Mouse (Mus musculus) midbrain, embryonic 11.5 days (tissue): Measurements from ENCODE around the gene Elavl3. TPM values are rescaled to one million over a fixed set of nuclear protein-coding genes. Genes with fewer than 3 reads are reported as not detected.

Source experiments
- polyA plus RNA-seq: library from polyadenylated mRNA; unstranded; fragments of >200 nt; fragmentation: Nextera tagmentation; extraction: Ambion mirVana; gene quantifications from 2 replicates; pipeline ENCODE4 v1.2.1, GENCODE M21; 2014

The Elavl3 gene
- polyA plus RNA-seq, 1 experiment from 2014 or later: 49.8 TPM

Other genes with a start within 250 kb of the Elavl3 start
- gene Angptl8, start 216.5 kb downstream of the Elavl3 start, polyA plus RNA-seq: 0.19 and 0.22 TPM in 2 replicates
- 15.1 and 15.9 TPM in 2 replicates for gene Dock6, start 199.4 kb downstream of the Elavl3 start, polyA plus RNA-seq
- 7.8 and 9.1 TPM in 2 replicates for gene Rab3d, start 133.8 kb downstream of the Elavl3 start, polyA plus RNA-seq
- gene Ccdc159, start 124.6 kb downstream of the Elavl3 start, polyA plus RNA-seq: 2.4 and 3.4 TPM in 2 replicates
- 30.6 and 35.7 TPM in 2 replicates for gene Tmem205, start 124.5 kb downstream of the Elavl3 start, polyA plus RNA-seq
- gene Plppr2, start 115.0 kb downstream of the Elavl3 start, polyA plus RNA-seq: 19.1 and 22.2 TPM in 2 replicates
- gene Swsap1, start 96.3 kb downstream of the Elavl3 start, polyA plus RNA-seq: 20.3 and 22.3 TPM in 2 replicates
- 3.4 and 5.2 TPM in 2 replicates for gene Epor, start 88.5 kb downstream of the Elavl3 start, polyA plus RNA-seq
- gene Rgl3, start 62.6 kb downstream of the Elavl3 start, polyA plus RNA-seq: 0.97 and 2.2 TPM in 2 replicates
- 4.7 and 6.3 TPM in 2 replicates for gene Ccdc151, start 49.4 kb downstream of the Elavl3 start, polyA plus RNA-seq
- 85.5 and 86.9 TPM in 2 replicates for gene Prkcsh, start 49.2 kb downstream of the Elavl3 start, polyA plus RNA-seq
- gene Gm49318, start 19.2 kb upstream of the Elavl3 start, polyA plus RNA-seq: not detected in 2 replicates
- gene Zfp653, start 19.4 kb upstream of the Elavl3 start, polyA plus RNA-seq: 7.6 and 7.9 TPM in 2 replicates
- gene Ecsit, start 33.4 kb upstream of the Elavl3 start, polyA plus RNA-seq: 31.2 and 31.5 TPM in 2 replicates
- 1.3 and 1.6 TPM in 2 replicates for gene Cnn1, start 47.2 kb upstream of the Elavl3 start, polyA plus RNA-seq
- gene Elof1, start 65.1 kb upstream of the Elavl3 start, polyA plus RNA-seq: 208 and 225 TPM in 2 replicates
- gene Acp5, start 83.7 kb upstream of the Elavl3 start, polyA plus RNA-seq: 15.4 and 19.7 TPM in 2 replicates
- gene Pigyl, start 104.8 kb upstream of the Elavl3 start, polyA plus RNA-seq: 63.9 and 66.6 TPM in 2 replicates
- 0.17 and 0.23 TPM in 2 replicates for gene Zfp872, start 136.1 kb upstream of the Elavl3 start, polyA plus RNA-seq
- 11.3 and 11.8 TPM in 2 replicates for gene Zfp809, start 173.7 kb upstream of the Elavl3 start, polyA plus RNA-seq
- 6.7 TPM in 2 replicates for gene Zfp599, start 207.9 kb upstream of the Elavl3 start, polyA plus RNA-seq